Mouse (Mus musculus): ENCODE results near the gene Rap1gap.

Gene Rap1gap

GRCm38 (mm10) chr4:137664433-137664979 lies at the start of gene Rap1gap:
Gene Rap1gap (plus strand): TSS chr4:137664726.
- DNase-seq (ENCODE audit: low spot score in 2 of 2): no peak

GRCm38 (mm10) chr4:137622847-137623246 lies 41.7 kb upstream of the Rap1gap start:
- no peak for DNase-seq (ENCODE audit: low spot score in 2 of 2)

GRCm38 (mm10) chr4:137627476-137628235 lies 36.9 kb upstream of the Rap1gap start:
- no peak for DNase-seq (ENCODE audit: low spot score in 2 of 2)

GRCm38 (mm10) chr4:137628400-137628799 lies 36.1 kb upstream of the Rap1gap start:
- no peak for DNase-seq (ENCODE audit: low spot score in 2 of 2)

GRCm38 (mm10) chr4:137629354-137629753 lies 35.2 kb upstream of the Rap1gap start:
- DNase-seq (ENCODE audit: low spot score in 2 of 2): no peak

- no peak for DNase-seq (ENCODE audit: low spot score in 2 of 2)
Observed at GRCm38 (mm10) chr4:137630153-137630552, 34.4 kb upstream of the Rap1gap start.

GRCm38 (mm10) chr4:137631596-137631995 lies 32.9 kb upstream of the Rap1gap start:
- DNase-seq (ENCODE audit: low spot score in 2 of 2): no peak

GRCm38 (mm10) chr4:137633394-137633793 lies 31.1 kb upstream of the Rap1gap start:
- DNase-seq (ENCODE audit: low spot score in 2 of 2): no peak

- no peak for DNase-seq (ENCODE audit: low spot score in 2 of 2)
Observed at GRCm38 (mm10) chr4:137636597-137636996, 27.9 kb upstream of the Rap1gap start.

GRCm38 (mm10) chr4:137641556-137641955 lies 23.0 kb upstream of the Rap1gap start:
- DNase-seq (ENCODE audit: low spot score in 2 of 2): no peak

- no peak for DNase-seq (ENCODE audit: low spot score in 2 of 2)
Observed at GRCm38 (mm10) chr4:137642101-137642500, 22.4 kb upstream of the Rap1gap start.

- no peak for DNase-seq (ENCODE audit: low spot score in 2 of 2)
Observed at GRCm38 (mm10) chr4:137643459-137643858, 21.1 kb upstream of the Rap1gap start.

- DNase-seq (ENCODE audit: low spot score in 2 of 2): no peak
Observed at GRCm38 (mm10) chr4:137646262-137646661, 18.3 kb upstream of the Rap1gap start.

- no peak for DNase-seq (ENCODE audit: low spot score in 2 of 2)
Observed at GRCm38 (mm10) chr4:137647648-137648047, 16.9 kb upstream of the Rap1gap start.

- no peak for DNase-seq (ENCODE audit: low spot score in 2 of 2)
Observed at GRCm38 (mm10) chr4:137648230-137648629, 16.3 kb upstream of the Rap1gap start.

- no peak for DNase-seq (ENCODE audit: low spot score in 2 of 2)
Observed at GRCm38 (mm10) chr4:137650912-137651311, 13.6 kb upstream of the Rap1gap start.

- no peak for DNase-seq (ENCODE audit: low spot score in 2 of 2)
Observed at GRCm38 (mm10) chr4:137652835-137653346, 11.6 kb upstream of the Rap1gap start.

GRCm38 (mm10) chr4:137655241-137656031 lies 9.1 kb upstream of the Rap1gap start:
- DNase-seq (ENCODE audit: low spot score in 2 of 2): no peak

- no peak for DNase-seq (ENCODE audit: low spot score in 2 of 2)
Observed at GRCm38 (mm10) chr4:137657674-137658073, 6.9 kb upstream of the Rap1gap start.

GRCm38 (mm10) chr4:137659541-137659940 lies 5.0 kb upstream of the Rap1gap start:
- DNase-seq (ENCODE audit: low spot score in 2 of 2): no peak

- no peak for DNase-seq (ENCODE audit: low spot score in 2 of 2)
Observed at GRCm38 (mm10) chr4:137660364-137661077, 4.0 kb upstream of the Rap1gap start.

GRCm38 (mm10) chr4:137661078-137661450 lies 3.5 kb upstream of the Rap1gap start:
- no peak for DNase-seq (ENCODE audit: low spot score in 2 of 2)
